Mouse (Mus musculus) ES-E14 (cell line): ENCODE measurements around the gene Atp5b. TPM values are rescaled to one million over a fixed set of nuclear protein-coding genes. Genes with fewer than 3 reads are reported as not detected.

Experiments used
- DNase-seq: peaks from one replicate; pipeline ENCODE4 v3.0.0-alpha.2; 2013; ENCODE audit warnings: low read depth, low spot score
- H3K27ac ChIP-seq: 2 replicates; pipeline ENCODE4 v1.5.1; 2012; ENCODE audit warnings: low read depth, mild to moderate bottlenecking, low read length, moderate library complexity, mixed read lengths; ENCODE audit not compliant: poor library complexity, insufficient read depth, severe bottlenecking
- H3K36me3 ChIP-seq: 2 replicates; pipeline ENCODE4 v1.6.1; 2012; ENCODE audit warnings: mild to moderate bottlenecking, low read length, moderate library complexity, mixed read lengths; ENCODE audit not compliant: control insufficient read depth, poor library complexity, insufficient read depth, severe bottlenecking
- H3K4me1 ChIP-seq, 2 experiments: fragments of 150-350 bp in 1 of 2; sonication (generic) in 1 of 2; 2 replicates each; pipeline ENCODE4 v1.6.1; 2012; ENCODE audit warnings: low read length in 2 of 2, mild to moderate bottlenecking in 1 of 2, mixed read lengths in 1 of 2; ENCODE audit not compliant: control insufficient read depth in 2 of 2, insufficient read depth in 2 of 2, poor library complexity in 1 of 2
- H3K4me3 ChIP-seq, 2 experiments: fragments of 150-350 bp in 1 of 2; sonication (generic) in 1 of 2; 2 replicates each; pipeline ENCODE4 v1.5.1; 2012; ENCODE audit warnings: low read length in 2 of 2, low read depth in 1 of 2, mild to moderate bottlenecking in 1 of 2, mixed read lengths in 1 of 2; ENCODE audit not compliant: insufficient read depth in 1 of 2, poor library complexity in 1 of 2, severe bottlenecking in 1 of 2
- H3K9ac ChIP-seq: 2 replicates; pipeline ENCODE4 v1.6.1; 2012; ENCODE audit warnings: low read depth, mild to moderate bottlenecking, low read length, mixed read lengths; ENCODE audit not compliant: poor library complexity, insufficient read depth, severe bottlenecking
- H3K9me3 ChIP-seq: fragments of 150-350 bp; sonication (generic); 2 replicates; pipeline ENCODE4 v1.6.1; 2012; ENCODE audit warnings: low read depth, mild to moderate bottlenecking, low read length; ENCODE audit not compliant: control insufficient read depth, insufficient read depth
- CHD2 ChIP-seq: IDR thresholded peaks from 2 replicates; pipeline ENCODE4 v1.6.1; 2014; ENCODE audit warnings: mild to moderate bottlenecking, low read depth, low read length, inconsistent platforms
- HCFC1 ChIP-seq: IDR thresholded peaks from 2 replicates; pipeline ENCODE4 v1.6.1; 2012; ENCODE audit warnings: low read length, inconsistent platforms, borderline replicate concordance; ENCODE audit not compliant: insufficient read depth
- MAFK ChIP-seq: IDR thresholded peaks from 2 replicates; pipeline ENCODE4 v1.6.1; 2014; ENCODE audit warnings: mild to moderate bottlenecking, low read depth, low read length, inconsistent platforms; ENCODE audit not compliant: insufficient read depth
- ZC3H11A ChIP-seq: IDR thresholded peaks from 2 replicates; pipeline ENCODE4 v1.6.1; 2012; ENCODE audit warnings: low read depth, mild to moderate bottlenecking, inconsistent platforms, low read length, borderline replicate concordance
- ZNF384 ChIP-seq: IDR thresholded peaks from 2 replicates; pipeline ENCODE4 v1.6.1; 2012; ENCODE audit warnings: low read depth, low read length, inconsistent platforms
- in situ Hi-C, 2 experiments: fragments of 600-800 bp; cut with MboI; formaldehyde crosslinking; loops; one replicate each; pipeline ENCODE4 v1.15.1; 2025; ENCODE audit warnings: low sequenced_read_pairs in 2 of 2, inconsistent platforms in 1 of 2; ENCODE audit not compliant: unreplicated experiment in 2 of 2
- total RNA-seq: library from RNA; depleted of rRNA; stranded (reverse); fragments of 300-350 nt; gene quantifications from 2 replicates; pipeline ENCODE4 v1.2.3, GENCODE M21; 2012; rRNA removed

Atp5b gene
- total RNA-seq, 1 experiment: 2,075 TPM

DNA sequence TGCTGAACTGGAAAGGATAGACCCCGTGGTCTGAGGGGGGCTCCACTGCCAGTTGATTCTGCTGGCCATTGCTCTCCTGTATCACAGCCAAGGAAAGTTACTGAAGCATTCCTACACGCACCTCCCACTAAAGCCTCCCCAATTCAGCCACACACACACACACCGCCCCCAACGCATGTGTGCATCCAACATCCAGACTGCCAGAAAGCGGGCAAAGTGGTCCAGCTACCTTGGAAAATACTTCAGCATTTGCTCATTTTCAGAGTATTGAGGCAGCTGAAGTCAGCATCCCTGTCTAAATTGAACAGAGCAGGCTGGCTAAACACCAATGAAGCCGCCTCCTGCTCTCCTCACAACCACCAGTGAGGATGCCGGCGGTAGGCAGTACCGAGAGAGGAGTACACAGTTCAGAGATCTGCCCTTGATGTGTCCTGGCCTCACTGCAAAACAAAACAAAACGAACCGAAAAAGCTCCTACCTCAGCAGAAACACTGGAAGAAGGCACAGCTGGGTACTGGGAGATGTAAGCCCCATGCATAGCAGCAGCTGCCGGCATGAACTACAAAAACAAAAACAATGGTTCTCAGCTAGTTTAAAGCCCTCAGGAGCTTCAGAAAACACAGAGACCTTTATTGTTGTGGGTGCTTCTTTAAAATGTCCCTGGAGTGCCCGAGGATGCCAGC is 50.7 kb downstream of the Atp5b start:
- Histone ChIP-seq H3K9me3 (no peaks in the 10 kb centered on the region), H3K27ac (no peak overlapping the region), H3K4me3 (no peak overlapping the region), H3K9ac (peak overlapping the region; percentile 23; the same call in 1 of the 2 replicates), H3K4me1 (peaks cover 0 to 10% of the 10 kb centered on the region in 2 experiments; a peak in 1 of 4 replicates), H3K36me3 (peaks cover 37% of the 10 kb centered on the region)
- in situ Hi-C loops: no loop called here
- peak; percentile 52; the same call in 1 of the 2 replicates for TF ChIP-seq MAFK
- no peak for TF ChIP-seq ZNF384
- no peak for DNase-seq

DNA sequence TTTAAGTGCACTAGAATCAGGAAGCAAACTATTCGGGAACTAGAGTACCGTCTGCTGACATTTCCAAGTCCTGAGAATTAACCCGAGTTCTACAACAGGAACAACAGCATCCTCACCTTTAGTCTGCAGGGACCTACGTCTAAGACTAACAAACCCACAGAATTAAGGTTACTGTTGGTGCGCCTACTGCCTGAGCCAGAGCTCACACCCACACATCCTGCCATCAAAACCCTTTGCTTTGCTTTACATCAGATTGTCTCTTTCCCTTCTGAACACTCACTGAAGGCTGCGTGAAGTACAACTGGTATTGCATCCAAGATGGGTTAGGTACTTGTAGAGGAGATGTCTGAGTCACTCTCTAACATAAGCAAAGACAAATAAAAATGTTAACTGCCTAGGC is 52.3 kb downstream of the Atp5b start:
- no peak for DNase-seq
- Histone ChIP-seq H3K36me3 (peaks cover 34% of the 10 kb centered on the region), H3K27ac (no peak overlapping the region), H3K4me3 (no peak overlapping the region), H3K9me3 (no peaks in the 10 kb centered on the region), H3K4me1 (peaks cover 0 to 10% of the 10 kb centered on the region in 2 experiments; a peak in 1 of 4 replicates), H3K9ac (no peak overlapping the region)
- TF ChIP-seq CHD2 (no peak), MAFK (no peak), HCFC1 (no peak), ZNF384 (no peak), ZC3H11A (no peak)
- in situ Hi-C loops: no loop called here

Other genes starting within 250 kb of the Atp5b start
- not detected in 2 replicates for gene Rdh19, start 233.3 kb upstream of the Atp5b start, total RNA-seq
- gene Rdh16f2, start 216.8 kb upstream of the Atp5b start, total RNA-seq: 0.26 TPM in 1 of 2 replicates, not detected in the other
- gene Rdh7, start 194.5 kb upstream of the Atp5b start, total RNA-seq: not detected in 2 replicates
- gene Sdr9c7, start 184.8 kb upstream of the Atp5b start, total RNA-seq: 0.27 TPM in 1 of 2 replicates, not detected in the other
- gene Hsd17b6, start 75.7 kb upstream of the Atp5b start, total RNA-seq: 0.22 TPM in 1 of 2 replicates, not detected in the other
- gene Prim1, start 68.1 kb upstream of the Atp5b start, total RNA-seq: 51.8 and 63.5 TPM in 2 replicates
- gene Naca, start 47.7 kb upstream of the Atp5b start, total RNA-seq: 746 and 1,114 TPM in 2 replicates
- gene Ptges3, start 24.3 kb upstream of the Atp5b start, total RNA-seq: 125 and 240 TPM in 2 replicates
- gene Baz2a, start 8.3 kb downstream of the Atp5b start, total RNA-seq: 42.8 and 59.9 TPM in 2 replicates
- gene Rbms2, start 97.0 kb downstream of the Atp5b start, total RNA-seq: 23.2 and 30.8 TPM in 2 replicates
- gene Gls2, start 111.2 kb downstream of the Atp5b start, total RNA-seq: 21.9 and 40.7 TPM in 2 replicates
- gene Spryd4, start 128.5 kb downstream of the Atp5b start, total RNA-seq: 22.1 and 24.9 TPM in 2 replicates
- gene Mip, start 142.6 kb downstream of the Atp5b start, total RNA-seq: 2.8 and 6.8 TPM in 2 replicates
- gene Timeless, start 148.8 kb downstream of the Atp5b start, total RNA-seq: 69.7 and 106 TPM in 2 replicates
- gene Apon, start 170.8 kb downstream of the Atp5b start, total RNA-seq: 0.31 and 0.69 TPM in 2 replicates
- gene Apof, start 185.4 kb downstream of the Atp5b start, total RNA-seq: 1.4 and 2.1 TPM in 2 replicates
- 10.6 and 22.7 TPM in 2 replicates for gene Stat2, start 187.3 kb downstream of the Atp5b start, total RNA-seq
- gene Il23a, start 215.5 kb downstream of the Atp5b start, total RNA-seq: 4.1 and 6.1 TPM in 2 replicates
- 21.9 and 25.4 TPM in 2 replicates for gene Pan2, start 220.1 kb downstream of the Atp5b start, total RNA-seq
- 218 and 257 TPM in 2 replicates for gene Cnpy2, start 239.2 kb downstream of the Atp5b start, total RNA-seq